Mouse (Mus musculus): ENCODE measurements around the gene Hmgb1.

GRCm38 (mm10) chr5:149143766-149144375 is 40.4 kb downstream of the Hmgb1 start:
- TF ChIP-seq CTCF (IDR thresholded peaks at IDR 0.05; ENCODE audit: borderline replicate concordance, control insufficient read depth, extremely low read depth, insufficient read depth, low read length, poor library complexity) (no peak), POLR2A (IDR thresholded peaks at IDR 0.05; ENCODE audit: control insufficient read depth, extremely low read depth, insufficient read depth, low read length, poor library complexity) (no peak)

All from thymus, adult 2 months (tissue).